Mouse (Mus musculus): Measurements from ENCODE around the gene Rnf168. TPM values are rescaled to one million over a fixed set of nuclear protein-coding genes. Genes with fewer than 3 reads are reported as not detected.
"Not testable (repeated sequence)": the region's sequence is repeated elsewhere in the genome, so short reads cannot be mapped to it uniquely, and the experiment has no call there.

The Rnf168 gene
- polyA plus RNA-seq (2015; fragmentation: Nextera tagmentation; extraction: Ambion mirVana): 31.2 and 31.5 TPM in 2 replicates

DNA sequence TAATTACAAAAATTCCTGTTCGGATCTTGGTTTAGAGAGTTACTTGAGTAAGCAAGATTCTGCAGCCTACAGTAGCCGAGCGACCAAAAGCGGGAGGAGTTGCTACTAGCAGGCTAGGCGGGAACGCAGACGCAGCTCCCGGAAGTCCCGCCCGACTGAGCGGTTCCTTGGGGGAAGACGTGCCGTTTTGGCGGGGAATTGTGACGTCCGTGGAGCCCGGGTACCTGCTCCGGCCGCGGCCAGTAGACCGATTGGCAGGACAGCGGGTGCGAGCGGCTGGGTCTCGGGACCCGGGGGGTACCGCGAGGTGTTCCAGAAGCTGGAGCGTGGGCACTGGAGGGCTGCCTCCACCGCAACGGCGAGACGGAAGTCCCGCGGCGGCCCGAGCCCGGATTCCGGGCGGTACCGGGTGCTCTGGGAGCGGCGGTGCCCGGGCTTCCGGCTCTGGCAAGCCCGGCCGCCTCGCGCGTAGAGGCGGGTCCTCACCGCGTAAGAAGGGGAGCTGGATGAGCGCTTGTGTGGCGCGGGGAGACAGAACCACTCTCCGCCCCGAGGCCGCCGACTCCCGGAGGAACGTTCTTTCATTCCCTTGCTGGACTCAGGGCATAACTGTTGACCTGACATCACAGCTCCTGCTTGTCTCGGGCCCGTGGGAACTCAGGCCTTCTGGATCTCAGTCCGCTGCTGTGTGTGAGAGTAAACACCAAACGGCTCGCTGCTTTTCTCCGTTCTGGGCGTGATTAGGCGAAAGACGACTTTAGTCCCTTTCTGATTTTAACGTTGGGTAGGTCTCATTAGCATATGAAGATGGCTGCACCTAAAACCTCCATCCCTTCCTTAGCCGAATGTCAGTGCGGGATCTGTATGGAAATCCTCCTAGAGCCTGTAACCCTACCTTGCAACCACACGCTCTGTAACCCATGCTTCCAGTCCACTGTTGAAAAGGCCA is at the start of gene Rnf168:
TSS of gene Rnf168 (plus strand) at position 152 of the 949 bp plus-strand sequence.
- Histone ChIP-seq H3K9me3 (replicated peaks) (peaks cover 6% of the 10 kb centered on the region; the same call in 1 of the 2 replicates), H3K4me3 (replicated peaks) (peak within 1 kb of the TSS; percentile 84), H3K27ac (peak within 1 kb of the TSS; percentile 99), H3K4me1 (peaks cover 18% of the 10 kb centered on the region), H3K27me3 (no peaks in the 10 kb centered on the region), H3K4me2 (peak within 1 kb of the TSS; percentile 70), H3K9ac (peak within 1 kb of the TSS; percentile 91), H3K36me3 (peaks cover 26% of the 10 kb centered on the region)
- peak; percentile 96 for ATAC-seq (replicated peaks; ENCODE audit: low FRiP score)
- under 1% methylated on average over 75 of the region's 75 CpGs for WGBS

DNA sequence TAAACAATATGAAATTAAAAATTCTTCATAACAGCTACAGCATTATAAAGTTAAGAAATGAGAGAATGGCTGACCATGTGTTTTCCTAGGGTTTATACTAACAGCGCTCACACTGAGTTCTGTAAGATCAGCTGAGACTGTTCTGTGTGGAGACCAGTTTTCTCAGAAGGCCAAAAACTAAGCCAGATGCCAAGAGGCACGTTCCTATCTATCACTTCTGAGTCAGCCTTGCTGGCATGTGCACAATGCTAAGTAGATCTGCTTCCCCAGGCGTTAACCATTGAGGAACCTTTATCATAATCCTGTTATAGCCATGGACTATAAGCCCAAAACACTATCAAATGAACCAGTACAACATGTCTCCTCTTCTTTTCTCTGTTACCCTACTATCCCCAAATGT is 45.2 kb upstream of the Rnf168 start:
- H3K4me3 ChIP-seq (replicated peaks); H3K4me2 ChIP-seq; H3K9ac ChIP-seq; H3K27ac ChIP-seq; ATAC-seq (replicated peaks; ENCODE audit: low FRiP score); H3K4me1 ChIP-seq; H3K27me3 ChIP-seq; H3K9me3 ChIP-seq (replicated peaks): not testable (repeated sequence)
- 88% methylated on average over 3 of the region's 3 CpGs for WGBS
- peaks cover 46% of the 10 kb centered on the region for H3K36me3 ChIP-seq

DNA sequence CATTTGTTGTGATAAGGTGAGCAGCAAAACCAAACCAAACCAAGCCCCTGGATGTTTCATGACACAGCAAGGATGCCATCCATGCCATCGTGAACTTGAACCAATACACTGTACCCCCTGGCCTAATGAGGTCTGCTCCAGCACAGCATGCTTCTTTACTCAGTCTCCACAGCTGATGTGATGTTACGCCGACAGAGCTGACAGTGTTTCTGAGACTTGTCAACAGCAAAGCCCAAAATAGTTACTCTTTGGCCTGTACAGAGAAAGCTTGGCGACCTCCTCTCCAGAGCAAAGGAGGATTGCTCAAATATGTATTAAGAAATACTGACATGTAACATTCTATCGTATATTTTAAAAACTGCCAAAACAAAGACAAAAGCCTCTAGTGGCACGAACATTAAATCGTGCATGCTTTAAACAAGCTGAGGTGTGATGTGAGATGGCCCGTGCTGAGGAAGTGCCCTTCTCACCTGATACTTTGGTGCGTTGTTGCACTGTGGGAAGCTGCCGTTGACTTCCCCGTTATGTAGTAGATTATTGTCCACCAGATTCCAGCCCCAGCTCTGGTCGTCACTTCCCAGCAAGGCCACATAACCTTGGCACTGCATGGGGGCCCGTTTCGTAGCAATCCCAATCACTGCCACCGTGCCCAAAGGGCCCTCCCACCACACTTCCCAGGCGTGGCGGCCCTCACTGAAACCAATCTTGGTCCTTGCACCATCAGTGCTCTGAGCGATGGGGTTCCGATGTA is 39.2 kb upstream of the Rnf168 start:
- 87% methylated on average over 19 of the region's 19 CpGs for WGBS
- no peak overlapping the region for H3K27ac ChIP-seq
- H3K4me3 ChIP-seq (replicated peaks): no peak overlapping the region

DNA sequence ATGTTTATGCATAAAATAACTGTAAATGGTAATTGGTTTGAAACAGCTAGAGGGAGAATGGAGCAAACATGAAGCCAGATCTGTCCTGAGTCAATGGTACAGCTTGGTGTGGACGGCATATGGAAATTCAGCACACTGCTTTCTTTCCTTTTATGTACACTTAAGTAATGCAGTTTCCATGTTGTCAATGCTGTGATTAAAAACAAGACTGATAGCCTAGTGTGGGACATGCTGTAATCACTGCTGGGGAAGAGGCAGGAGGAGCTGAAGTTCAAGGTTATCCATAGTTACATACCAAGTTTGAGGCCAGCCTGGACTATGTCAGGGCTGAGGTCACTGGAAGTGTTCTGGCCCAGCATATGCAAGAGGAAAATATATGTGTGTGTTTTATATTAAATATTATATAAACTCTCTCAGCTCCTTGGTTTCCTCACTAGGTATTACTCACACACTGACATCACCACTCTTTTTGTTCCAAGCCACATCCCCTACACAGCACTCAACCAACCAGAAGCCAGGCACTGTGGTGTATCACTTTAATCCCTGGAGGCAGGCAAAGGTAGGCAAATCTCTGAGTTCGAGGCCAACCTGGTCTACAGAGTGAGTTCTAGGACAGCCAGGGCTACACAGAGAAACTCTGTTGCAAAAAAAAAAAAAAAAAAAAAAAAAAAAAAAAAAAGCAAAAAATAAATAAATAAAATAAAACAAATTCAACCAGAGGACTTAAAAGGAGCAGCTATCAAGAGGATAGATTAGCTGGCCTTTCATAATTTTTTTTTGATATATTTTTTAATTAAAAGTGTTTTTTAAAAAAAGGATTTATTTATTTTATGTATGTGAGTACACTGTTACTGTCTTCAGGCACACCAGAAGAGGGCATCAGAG is 37.6 kb upstream of the Rnf168 start:
- WGBS: 86% methylated on average over 2 of the region's 2 CpGs

More for the DNA sequence above, 39.2 kb upstream of the Rnf168 start:
- no peaks in the 10 kb centered on the region for H3K27me3 ChIP-seq
- H3K4me1 ChIP-seq: no peaks in the 10 kb centered on the region
- no peak overlapping the region for H3K9ac ChIP-seq
- ATAC-seq (replicated peaks; ENCODE audit: low FRiP score): no peak
- H3K4me2 ChIP-seq: no peak overlapping the region
- peaks cover 45% of the 10 kb centered on the region for H3K36me3 ChIP-seq
- no peaks in the 10 kb centered on the region for H3K9me3 ChIP-seq (replicated peaks)

DNA sequence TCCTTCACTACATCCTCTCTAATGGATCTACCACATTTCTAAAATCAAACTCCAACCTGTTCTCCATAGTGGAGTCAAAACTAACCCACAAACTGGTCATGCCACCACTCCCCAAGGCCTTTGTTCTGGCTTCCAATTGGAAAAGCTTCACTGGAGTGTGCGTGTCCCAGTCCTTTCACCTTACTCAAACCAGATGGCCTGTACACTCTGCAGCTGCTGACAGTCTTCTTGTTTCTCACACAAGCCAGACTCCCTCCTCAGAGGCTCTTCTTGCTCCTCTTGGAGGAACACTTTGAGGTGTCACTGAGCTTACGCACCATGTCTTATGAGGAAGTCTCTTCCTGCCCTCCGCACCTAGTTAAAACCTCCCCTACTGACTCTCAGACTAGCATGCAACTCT is 33.4 kb upstream of the Rnf168 start:
- no peak overlapping the region for H3K27ac ChIP-seq
- WGBS: 90% methylated on average over 3 of the region's 3 CpGs
- H3K4me3 ChIP-seq (replicated peaks): no peak overlapping the region
- H3K9ac ChIP-seq: no peak overlapping the region
- peaks cover 28% of the 10 kb centered on the region for H3K4me1 ChIP-seq
- ATAC-seq (replicated peaks; ENCODE audit: low FRiP score): no peak
- peaks cover 2% of the 10 kb centered on the region; the same call in 1 of the 2 replicates for H3K36me3 ChIP-seq
- no peak overlapping the region for H3K4me2 ChIP-seq
- H3K27me3 ChIP-seq: no peaks in the 10 kb centered on the region
- no peaks in the 10 kb centered on the region for H3K9me3 ChIP-seq (replicated peaks)

More for the DNA sequence above, 37.6 kb upstream of the Rnf168 start:
- Histone ChIP-seq H3K9me3 (replicated peaks) (no peaks in the 10 kb centered on the region), H3K9ac (no peak overlapping the region), H3K4me1 (peaks cover 6% of the 10 kb centered on the region), H3K4me3 (replicated peaks) (no peak overlapping the region), H3K27me3 (no peaks in the 10 kb centered on the region), H3K4me2 (no peak overlapping the region), H3K36me3 (peaks cover 31% of the 10 kb centered on the region), H3K27ac (no peak overlapping the region)
- ATAC-seq (replicated peaks; ENCODE audit: low FRiP score): no peak

DNA sequence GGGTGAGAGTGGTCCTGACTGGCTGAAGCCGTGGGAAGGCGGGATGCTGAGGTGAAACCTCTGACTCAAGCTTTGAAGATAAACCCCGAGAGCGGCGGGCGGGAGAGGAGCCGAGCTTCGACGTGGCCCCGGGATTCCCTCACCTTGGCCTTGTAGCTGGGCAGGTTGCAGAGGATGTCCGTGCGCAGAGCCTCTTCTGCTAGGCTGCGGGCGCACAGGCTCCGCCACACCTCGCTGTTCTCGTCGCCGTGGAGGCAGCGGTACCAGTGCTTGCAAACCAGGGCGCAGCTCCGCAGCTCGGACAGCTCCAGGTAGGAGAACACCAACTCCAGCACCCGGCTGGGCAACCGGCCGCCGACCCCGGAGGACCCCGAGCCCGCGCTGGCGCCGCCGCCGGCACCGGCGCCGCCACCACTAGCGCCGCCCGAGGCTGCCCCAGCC is 30.9 kb upstream of the Rnf168 start:
- no peaks in the 10 kb centered on the region for H3K36me3 ChIP-seq
- H3K27ac ChIP-seq: peak overlapping the region; percentile 93
- ATAC-seq (replicated peaks; ENCODE audit: low FRiP score): peak; percentile 52; the same call in 1 of the 2 replicates
- H3K9me3 ChIP-seq (replicated peaks): no peaks in the 10 kb centered on the region
- peak overlapping the region; percentile 88 for H3K9ac ChIP-seq
- H3K4me1 ChIP-seq: peaks cover 28% of the 10 kb centered on the region
- peak overlapping the region; percentile 78 for H3K4me3 ChIP-seq (replicated peaks)
- no peaks in the 10 kb centered on the region for H3K27me3 ChIP-seq
- peak overlapping the region; percentile 75 for H3K4me2 ChIP-seq
- WGBS: 0% methylated on average over 41 of the region's 41 CpGs

DNA sequence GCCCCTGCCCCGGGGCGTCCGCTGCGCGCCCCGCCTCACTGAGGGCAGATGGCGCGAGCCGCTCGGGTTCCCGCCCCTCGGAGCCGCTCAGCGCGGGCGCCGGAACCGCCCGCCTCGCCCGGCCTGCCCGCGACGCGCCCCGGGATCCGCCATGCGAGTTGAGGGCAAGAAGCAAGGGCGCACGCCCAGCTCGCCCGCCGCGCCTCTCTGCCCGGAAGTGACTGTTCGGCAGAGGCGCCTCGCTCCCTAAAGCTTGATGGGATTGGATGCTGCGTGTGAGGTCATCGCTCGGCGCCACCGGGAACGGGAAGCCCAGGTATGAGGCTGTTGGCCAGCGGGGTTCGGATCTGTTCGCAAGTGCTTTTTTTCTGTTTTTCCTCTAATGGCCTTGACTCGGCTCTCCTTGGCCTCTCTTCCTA is 30.3 kb upstream of the Rnf168 start, which contains the start of the genes Fbxo45 and Wdr53:
TSS of gene Fbxo45 (minus strand) at position 207 of the 419 bp plus-strand sequence.
TSS of gene Wdr53 (plus strand) at position 276 of the 419 bp plus-strand sequence.
- Histone ChIP-seq H3K36me3 (peaks cover 4% of the 10 kb centered on the region), H3K4me3 (replicated peaks) (peak within 1 kb of the TSS; percentile 78), H3K9ac (peak within 1 kb of the TSS; percentile 88), H3K4me1 (peaks cover 28% of the 10 kb centered on the region), H3K27me3 (no peaks in the 10 kb centered on the region), H3K27ac (peak within 1 kb of the TSS; percentile 93), H3K9me3 (replicated peaks) (no peaks in the 10 kb centered on the region), H3K4me2 (peak within 1 kb of the TSS; percentile 75)
- peak; percentile 99 for ATAC-seq (replicated peaks; ENCODE audit: low FRiP score)
- under 1% methylated on average over 48 of the region's 48 CpGs for WGBS

DNA sequence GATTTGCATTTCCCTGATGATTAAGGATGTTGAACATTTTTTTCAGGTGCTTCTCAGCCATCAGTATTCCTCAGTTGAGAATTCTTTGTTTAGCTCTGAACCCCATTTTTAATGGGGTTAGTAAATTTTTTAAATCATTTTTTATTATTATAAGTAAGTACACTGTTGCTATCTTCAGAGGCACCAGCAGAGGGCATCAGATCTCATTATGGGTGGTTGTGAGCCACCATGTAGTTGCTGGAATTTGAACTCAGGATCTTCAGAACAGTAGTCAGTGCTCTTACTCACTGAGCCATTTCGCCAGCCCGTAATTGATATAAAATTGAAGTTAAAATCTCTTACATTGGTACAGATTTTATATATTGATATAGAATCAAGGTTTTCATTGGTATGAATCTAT is 13.0 kb upstream of the Rnf168 start:
- H3K4me2 ChIP-seq; ATAC-seq (replicated peaks; ENCODE audit: low FRiP score); H3K4me3 ChIP-seq (replicated peaks); H3K27ac ChIP-seq; H3K36me3 ChIP-seq; H3K9me3 ChIP-seq (replicated peaks); H3K9ac ChIP-seq; H3K27me3 ChIP-seq; H3K4me1 ChIP-seq: not testable (repeated sequence)
- 96% methylated on average over 2 of the region's 2 CpGs for WGBS

DNA sequence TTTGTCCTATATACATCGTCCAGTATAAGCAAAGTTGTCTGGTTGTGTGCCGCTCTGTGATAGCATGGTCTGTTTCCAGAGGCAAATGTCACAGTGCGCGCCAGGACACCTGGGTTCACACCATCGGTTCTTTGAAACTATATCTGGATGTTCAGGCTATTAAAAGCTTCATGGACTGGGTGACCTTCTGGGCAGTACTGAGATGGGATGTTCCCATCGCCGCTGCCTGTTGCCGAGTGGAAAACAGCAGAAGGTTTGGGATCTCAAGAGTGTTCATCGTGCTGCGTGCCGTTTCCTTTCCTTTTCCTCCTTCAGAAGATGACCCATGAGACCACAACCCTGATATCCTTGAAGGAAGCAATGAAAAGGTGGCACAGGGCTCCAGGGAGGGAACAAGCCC is 6.0 kb upstream of the Rnf168 start, which contains the start of gene Smco1:
TSS of gene Smco1 (plus strand) at position 178 of the 400 bp plus-strand sequence.
- Histone ChIP-seq H3K36me3 (no peaks in the 10 kb centered on the region), H3K9me3 (replicated peaks) (no peaks in the 10 kb centered on the region), H3K4me2 (no peak within 1 kb of the TSS), H3K27ac (no peak within 1 kb of the TSS), H3K27me3 (no peaks in the 10 kb centered on the region), H3K4me3 (replicated peaks) (no peak within 1 kb of the TSS), H3K4me1 (no peaks in the 10 kb centered on the region), H3K9ac (no peak within 1 kb of the TSS)
- 86% methylated on average over 11 of the region's 11 CpGs for WGBS
- ATAC-seq (replicated peaks; ENCODE audit: low FRiP score): no peak

DNA sequence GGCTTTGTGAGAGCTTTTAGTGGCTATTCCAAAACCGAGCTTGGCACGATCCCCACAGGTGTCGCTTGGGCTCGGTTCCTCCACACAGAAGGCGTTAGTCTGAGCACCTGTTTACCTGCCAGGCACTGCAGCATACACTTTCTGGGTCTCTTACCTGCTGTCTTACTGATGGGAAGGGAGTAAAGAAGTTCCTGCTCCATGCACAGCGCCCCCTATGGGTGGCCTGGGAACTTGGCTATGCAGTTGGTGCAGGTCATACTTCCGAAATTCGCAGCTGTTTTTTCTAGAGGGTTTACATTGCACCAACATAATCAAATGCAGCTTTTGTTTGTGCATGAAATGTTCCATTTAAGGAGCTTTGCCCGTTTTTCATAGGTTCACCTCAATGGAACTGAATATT is 3.9 kb upstream of the Rnf168 start:
- Histone ChIP-seq H3K4me3 (replicated peaks) (no peak overlapping the region), H3K27ac (no peak overlapping the region), H3K9ac (no peak overlapping the region), H3K9me3 (replicated peaks) (no peaks in the 10 kb centered on the region), H3K4me1 (peaks cover 4% of the 10 kb centered on the region), H3K36me3 (no peaks in the 10 kb centered on the region), H3K4me2 (no peak overlapping the region), H3K27me3 (no peaks in the 10 kb centered on the region)
- ATAC-seq (replicated peaks; ENCODE audit: low FRiP score): no peak
- WGBS: 56% methylated on average over 9 of the region's 9 CpGs

DNA sequence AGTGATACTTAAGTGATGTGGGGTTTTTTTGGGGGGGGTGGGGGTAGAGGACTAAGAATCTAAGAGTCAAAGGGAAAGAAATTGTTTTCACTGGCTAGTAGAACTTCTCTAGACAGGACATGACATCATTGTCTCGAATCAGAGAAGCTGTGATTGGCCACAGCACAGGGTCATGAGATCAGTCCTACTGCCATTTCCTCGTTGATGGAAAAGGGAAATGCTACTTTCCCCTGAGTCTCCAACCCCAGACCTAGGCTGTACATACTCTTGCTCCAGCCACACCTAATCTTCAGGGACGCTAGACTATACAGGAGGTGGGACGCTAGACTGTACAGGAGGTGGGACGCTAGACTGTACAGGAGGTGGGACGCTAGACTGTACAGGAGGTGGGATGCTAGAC is 2.2 kb upstream of the Rnf168 start:
- no peak overlapping the region for H3K4me3 ChIP-seq (replicated peaks)
- H3K27ac ChIP-seq: no peak overlapping the region
- ATAC-seq (replicated peaks; ENCODE audit: low FRiP score): no peak
- 87% methylated on average over 6 of the region's 6 CpGs for WGBS
- peaks cover 5% of the 10 kb centered on the region for H3K36me3 ChIP-seq
- no peak overlapping the region for H3K4me2 ChIP-seq
- peaks cover 1% of the 10 kb centered on the region; the same call in 1 of the 2 replicates for H3K9me3 ChIP-seq (replicated peaks)
- no peaks in the 10 kb centered on the region for H3K27me3 ChIP-seq
- peaks cover 14% of the 10 kb centered on the region for H3K4me1 ChIP-seq
- no peak overlapping the region for H3K9ac ChIP-seq
